Mouse (Mus musculus) cerebral cortex, adult 2 months (tissue): Measurements from ENCODE around the gene Tom1l2.

Experiments
- WGBS: fragments of 180-500 bp; shearing (Covaris S2); methylation state at CpG from one replicate; pipeline ENCODE4 v1.1.7; 2018; 5-methylcytosine and 5-hydroxymethylcytosine counted together

Tom1l2 gene

DNA sequence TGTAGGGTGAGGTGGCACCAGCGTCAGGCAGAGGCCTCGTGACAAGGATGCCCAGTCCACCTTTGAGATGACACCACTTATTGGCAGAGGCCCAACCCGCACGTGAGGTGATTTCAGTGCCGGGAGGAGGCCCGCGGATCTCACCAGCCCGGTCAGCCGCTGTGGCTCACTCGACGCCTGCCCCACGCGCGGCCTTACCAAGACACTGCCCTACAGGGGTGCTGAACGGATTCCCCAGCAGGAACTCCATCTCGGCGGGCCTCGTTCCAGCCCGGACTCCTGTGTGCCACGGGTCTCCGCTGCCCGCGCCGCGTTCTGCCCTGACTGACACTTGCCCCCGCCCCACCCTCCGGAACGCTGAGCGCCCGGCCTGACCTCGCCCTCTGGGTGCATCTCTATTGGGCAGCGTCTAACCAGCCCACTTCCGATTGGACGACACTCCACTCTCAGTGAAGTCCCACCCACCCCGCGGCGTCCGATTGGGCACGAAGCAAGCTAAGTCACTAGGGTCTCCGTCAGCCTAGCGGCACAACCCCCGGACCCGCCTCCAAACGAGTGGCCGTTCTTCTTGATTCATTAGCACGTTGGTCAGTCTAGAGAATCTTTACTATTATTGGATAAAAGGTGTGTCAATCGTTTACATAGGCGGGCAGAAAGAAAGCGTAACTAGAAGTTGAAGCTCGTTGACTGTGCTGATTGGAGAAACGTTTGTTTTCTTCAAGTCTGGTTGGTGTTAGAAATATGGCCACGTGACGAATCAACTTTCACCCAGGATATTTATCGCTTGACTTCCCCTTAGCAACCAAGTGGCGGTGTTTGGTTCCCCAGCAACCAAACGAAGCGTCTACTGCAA, at the start of gene Tom1l2, which contains the start of gene Drc3:
Tom1l2 (minus strand) TSS at position 347 of the 853 bp plus-strand sequence.
Drc3 (plus strand) TSS at position 771 of the 853 bp plus-strand sequence.
- WGBS: under 1% methylated on average over 57 of the region's 57 CpGs

DNA sequence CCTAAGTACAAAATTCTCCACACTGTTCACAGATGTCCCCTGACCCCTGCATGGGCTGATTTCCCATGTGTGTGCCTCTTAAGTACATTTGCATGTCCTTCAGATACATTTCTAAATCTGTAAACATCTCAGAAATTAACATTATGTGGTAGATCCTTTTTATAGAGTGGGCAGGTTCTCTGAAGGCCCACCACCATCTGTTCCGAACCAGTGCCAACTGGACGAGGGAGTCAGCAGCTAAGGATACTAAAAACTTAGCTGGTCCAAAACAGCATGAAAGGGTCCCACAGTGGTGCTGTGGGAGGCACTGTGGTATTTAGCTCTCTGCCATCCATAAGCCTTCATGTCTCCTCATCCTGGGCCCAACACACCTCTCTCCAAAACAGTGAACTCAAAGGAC, 44.5 kb upstream of the Tom1l2 start:
- WGBS: 56% methylated on average over 2 of the region's 2 CpGs

DNA sequence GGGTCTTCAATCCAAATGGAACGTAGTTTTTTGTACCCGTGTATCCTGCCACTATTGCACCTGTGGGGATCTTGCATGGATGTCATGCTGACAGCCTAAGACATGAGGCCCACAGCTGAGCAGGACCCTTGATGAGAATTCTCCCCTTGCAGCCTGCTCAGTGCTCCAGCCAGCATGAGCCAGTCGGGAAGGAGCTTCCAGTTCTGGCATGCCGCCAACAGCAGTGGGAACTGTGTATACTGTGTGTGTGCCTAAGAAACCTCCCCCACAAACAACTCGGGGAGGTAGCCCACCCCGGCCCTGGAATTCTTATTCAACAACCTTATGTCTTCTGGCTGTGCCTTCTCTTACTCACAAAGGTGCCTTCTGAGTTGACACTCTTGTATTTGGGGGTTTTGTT, 43.8 kb upstream of the Tom1l2 start:
- WGBS: 35% methylated on average over 6 of the region's 6 CpGs

DNA sequence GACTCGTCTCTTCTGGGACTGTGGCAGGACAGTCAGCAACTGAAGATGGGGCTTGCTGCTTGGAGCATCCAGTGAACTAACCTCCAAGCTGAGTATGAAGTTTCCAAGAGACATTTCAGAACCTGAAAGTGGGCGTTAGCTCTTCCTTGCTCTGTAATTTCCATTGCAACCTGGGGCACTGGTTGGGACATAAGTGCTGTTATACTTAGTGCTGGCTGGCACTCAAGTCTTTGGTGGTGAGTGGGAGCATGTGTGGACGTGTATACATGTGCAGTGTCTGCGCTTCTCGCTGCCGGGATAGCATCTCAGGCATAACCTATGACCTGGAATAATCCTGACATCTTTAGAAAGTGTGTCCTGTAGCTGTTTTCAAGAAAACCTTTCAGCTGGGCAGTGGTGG, 38.6 kb upstream of the Tom1l2 start:
- WGBS: 71% methylated on average over 6 of the region's 6 CpGs

DNA sequence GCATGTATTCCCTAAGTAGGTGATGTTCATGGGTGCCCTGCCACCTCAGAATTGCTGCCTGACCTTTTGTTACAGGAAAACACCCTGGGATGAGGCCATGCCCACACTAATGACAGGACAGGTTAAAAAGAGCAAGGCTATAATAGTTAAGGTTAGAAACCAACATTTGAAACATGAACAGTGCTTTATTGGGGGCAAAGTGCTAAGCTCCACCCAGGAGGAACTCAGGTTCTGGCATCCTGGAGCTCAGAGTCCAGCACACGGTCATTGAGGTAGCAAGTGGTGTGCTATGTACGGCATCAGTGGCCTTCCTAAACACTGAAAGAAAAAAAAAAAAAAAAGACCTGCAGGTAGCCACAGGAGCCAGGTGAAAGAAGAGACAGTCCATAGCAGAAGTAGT, 35.2 kb upstream of the Tom1l2 start:
- 98% methylated on average over 2 of the region's 2 CpGs for WGBS

DNA sequence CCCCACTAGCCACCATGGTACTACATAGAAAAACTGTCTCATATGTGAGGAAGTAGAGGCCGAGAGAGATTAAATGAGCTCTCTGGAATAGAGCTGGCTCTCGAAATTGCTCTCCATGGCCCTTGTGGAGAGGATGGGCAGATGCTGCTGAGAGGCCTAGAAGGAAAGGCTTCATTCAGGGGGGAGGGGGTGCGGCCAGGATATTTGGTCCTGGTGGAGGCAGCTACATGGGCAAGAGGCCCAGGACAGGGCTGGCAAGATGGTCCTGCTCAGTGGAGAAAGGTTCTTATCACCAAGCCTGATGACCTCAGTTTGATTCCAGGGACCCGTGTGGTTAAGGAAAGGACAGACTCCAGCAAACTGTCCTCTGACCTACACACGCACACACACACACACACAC, 33.2 kb upstream of the Tom1l2 start:
- WGBS: 81% methylated on average over 5 of the region's 5 CpGs

DNA sequence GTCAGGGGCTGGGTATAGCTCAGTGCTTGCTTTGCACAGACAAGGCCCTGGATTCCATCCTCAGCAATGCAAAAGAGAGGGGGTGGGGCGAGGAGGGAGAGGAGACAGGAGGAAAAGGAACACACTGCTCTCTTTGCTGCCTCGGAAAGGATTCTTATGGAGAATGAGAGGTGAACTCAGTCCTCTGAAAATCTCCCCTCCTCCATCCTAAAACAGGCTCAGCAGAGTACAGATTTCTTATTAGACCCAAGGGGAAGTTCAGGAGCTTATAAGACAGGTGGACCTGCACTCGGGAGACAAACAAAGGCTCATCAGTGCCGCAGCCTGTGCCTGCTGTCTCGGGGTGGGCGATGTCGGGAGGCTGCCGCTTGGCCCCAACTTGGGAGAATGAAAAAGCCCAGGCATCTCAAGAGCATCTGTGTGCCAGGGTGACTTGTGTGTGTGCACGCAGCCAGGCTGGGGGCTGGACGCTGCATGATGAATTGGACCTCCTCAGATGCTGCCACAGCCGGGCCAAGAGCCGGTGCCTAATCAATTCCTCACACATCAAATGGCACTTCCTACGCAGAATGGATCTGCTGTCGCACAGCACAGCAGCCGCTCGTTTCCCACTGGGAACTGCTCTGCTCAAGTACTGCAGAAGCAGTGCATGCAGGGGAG, 32.2 kb upstream of the Tom1l2 start:
- 5% methylated on average over 16 of the region's 16 CpGs for WGBS

DNA sequence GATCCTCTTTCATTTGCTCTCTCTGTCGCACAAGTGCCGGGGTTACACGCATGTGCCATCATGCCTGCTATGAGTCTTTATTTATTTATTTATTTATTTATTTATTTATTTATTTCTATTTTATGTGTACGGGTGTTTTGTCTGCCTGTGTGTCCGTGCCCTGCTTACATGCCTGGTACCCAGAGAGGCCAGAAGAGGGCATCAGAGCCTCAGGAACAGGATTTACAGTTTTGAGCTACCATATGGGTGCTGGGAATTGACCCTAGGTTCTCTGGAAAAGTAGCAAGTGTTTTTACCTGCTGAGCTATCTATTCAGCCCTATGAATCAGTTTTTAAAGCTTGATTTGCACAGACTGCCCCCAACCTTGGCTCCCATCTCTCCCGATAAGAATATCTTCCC, 30.8 kb upstream of the Tom1l2 start:
- 94% methylated on average over 6 of the region's 6 CpGs for WGBS

DNA sequence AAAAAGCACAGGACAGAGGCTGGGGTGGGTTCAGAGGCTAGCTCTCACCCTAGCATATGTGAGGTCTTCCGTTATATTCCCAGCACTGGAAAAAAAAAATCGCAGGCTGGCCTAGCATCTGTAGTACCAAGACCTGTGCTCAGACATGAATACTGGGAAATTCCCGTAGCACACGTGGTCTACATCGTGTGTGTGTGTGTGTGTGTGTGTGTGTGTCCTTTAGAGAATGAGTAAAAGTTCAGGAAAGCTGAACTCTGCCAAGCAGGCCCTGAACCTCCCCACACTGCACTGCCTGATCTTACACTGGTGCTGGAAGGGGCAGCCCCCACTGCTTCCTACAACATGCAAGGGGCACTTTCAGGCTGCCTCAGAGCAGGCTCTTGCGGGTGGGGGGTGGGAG, 21.8 kb upstream of the Tom1l2 start:
- WGBS: 90% methylated on average over 6 of the region's 6 CpGs

DNA sequence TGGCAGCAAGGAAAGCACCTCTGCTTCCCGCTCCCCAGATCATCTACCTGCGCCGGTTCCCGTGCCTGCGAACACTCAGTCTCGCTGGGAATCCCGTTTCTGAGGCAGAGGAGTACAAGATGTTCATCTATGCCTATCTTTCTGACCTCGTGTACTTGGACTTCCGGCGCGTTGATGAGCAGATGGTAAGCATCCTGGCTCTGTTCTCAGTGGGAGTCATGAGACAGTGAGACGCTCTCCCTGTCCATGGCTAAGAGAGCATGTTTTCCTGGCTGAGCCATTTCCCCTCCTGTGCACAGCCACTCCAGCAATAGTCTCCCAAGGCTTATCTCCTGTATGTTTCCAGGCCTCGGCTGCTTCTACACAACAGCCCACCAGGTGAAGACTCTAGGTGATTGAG, 17.7 kb upstream of the Tom1l2 start:
- WGBS: 83% methylated on average over 13 of the region's 13 CpGs

DNA sequence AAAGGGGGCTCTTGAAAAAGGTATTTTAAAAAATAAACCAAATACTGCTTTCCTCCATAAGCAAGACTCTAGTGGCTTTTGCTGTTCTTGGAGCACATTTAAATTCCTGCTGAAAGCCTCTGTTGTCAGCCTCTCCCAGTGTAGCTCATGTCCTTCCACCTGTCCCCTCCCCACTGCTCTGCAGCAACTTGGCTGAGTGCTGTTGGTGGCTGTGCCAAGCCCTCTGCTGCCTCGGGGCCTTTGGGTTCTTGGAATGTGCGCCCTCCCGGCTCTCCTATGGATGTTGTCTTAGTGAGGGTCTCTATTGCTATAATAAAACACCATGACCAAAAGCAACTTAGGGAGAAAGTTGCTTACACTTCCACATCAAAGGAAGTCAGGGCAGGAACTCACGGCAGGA, 16.7 kb upstream of the Tom1l2 start:
- 70% methylated on average over 4 of the region's 4 CpGs for WGBS

DNA sequence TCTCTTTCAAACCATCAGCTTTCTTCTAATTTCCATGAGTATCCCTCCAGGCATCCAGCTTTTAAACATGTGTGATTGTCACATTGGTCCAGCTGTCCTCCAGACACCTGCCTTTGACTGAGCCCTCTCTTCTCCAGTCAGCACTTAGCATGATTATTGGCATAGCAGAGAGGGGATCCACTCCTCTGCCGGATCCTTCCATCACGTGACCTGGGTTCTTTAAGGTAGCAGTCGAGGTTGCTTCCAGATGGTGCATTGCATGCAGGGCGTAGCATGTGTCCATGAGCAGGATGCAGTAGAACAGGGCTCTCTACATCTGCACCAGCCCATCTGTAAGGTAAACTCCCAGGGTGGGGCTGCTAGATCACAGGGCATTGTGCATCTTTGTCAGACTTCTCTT, 16.2 kb upstream of the Tom1l2 start:
- 68% methylated on average over 4 of the region's 4 CpGs for WGBS

DNA sequence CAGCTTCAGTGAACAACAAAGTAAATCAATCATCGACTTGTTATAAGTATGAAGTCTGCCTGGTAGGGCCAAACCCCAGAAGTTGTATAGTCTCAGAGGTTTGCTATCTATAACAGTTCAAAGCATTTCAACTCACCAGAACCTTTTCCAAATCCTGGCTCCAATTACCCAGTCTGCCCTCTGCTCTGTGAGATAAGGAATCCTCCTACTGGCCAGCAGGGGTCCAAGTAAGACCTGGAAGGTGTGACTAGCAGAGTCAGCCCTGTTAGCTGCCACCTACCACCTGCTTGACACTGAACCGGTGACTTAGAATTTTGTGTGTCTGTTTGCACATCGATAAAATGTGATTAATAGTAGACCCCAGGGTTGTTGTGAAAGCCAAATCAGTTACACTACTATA, 14.6 kb upstream of the Tom1l2 start:
- WGBS: 85% methylated on average over 3 of the region's 3 CpGs

DNA sequence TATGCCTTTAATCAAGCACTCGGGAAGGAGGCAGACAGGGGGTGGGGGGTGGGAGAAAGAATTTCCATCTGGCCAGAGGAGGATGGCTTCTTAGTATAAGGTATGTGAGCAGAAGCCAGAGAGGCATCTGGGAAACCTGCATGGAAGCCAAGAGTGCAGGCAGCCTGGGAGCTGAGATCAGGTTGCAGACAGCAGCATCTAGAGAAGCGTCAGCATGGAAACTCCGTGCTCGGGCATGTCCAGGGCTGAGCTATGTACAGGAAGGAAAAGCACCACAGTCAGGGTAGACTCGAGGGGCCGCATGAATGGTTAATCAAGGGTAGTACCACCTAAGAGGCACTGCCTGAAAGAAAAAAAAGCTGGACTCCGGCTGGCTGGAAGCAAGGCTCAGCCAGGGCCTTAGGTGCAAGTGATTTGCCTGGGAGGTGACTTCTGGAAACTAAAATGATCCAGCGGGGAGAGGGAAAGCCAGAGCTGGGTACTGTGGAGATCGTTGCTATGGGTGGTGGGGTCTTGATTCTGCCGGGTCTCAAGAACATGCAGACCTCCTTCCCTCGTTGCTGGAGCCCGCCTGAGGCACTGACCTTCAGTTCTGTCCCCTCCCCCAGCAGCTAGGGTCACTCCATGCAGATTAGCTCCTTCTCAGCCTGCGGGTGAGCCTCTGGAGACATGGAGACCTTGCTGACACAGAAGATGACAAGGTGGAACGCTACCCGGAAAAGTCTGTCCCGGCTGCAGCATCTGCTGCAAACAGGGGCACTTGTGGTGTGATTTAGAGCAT, 13.7 kb upstream of the Tom1l2 start:
- 66% methylated on average over 16 of the region's 16 CpGs for WGBS

DNA sequence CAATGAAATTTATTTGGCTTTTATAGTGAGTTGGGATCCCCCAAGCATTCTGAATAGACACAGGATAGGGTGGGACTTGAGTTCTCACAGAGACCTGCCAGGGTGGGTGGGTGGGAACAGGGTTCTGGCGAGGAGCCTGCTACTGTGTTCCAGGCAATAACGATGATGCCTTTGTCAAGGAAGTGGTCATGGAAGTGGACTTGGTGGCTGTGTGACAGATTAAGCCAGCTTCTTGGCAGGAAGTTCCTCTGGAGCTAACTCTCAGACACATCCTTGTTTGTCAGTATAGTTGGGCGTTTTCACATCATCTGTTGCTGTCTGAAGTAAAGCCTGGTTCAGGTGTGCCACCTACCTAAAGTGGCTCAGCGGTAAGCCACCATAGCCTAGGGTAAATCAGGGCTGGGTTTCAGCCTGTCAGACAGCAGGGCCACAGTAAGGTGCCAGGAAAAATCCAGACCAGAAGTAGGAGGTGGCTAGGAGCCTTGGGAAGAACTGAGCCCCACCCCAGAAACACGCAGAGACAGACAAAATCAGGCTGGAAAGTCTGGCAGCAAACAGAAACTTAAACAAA, 8.0 kb upstream of the Tom1l2 start:
- 53% methylated on average over 5 of the region's 5 CpGs for WGBS

DNA sequence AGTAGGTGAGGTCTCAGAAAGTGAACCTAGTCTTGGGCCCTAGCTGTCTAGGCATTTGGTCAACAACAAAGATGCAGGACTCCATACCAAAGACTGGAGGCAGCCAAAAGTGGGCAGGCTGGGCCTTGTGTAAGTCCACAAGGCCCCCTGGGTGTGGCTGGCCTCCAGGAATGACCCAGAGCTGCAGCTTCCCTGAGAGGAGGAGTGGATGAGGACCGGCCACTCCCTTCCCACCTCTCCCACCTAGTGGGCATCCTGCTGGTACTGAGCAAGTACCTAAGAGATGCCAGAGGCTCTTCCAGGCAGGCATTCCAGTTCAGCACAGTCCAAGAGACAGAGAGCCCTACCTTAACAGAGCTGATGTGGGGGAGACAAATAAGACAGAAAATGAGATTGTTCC, 7.2 kb upstream of the Tom1l2 start:
- 86% methylated on average over 1 of the region's 1 CpGs for WGBS

DNA sequence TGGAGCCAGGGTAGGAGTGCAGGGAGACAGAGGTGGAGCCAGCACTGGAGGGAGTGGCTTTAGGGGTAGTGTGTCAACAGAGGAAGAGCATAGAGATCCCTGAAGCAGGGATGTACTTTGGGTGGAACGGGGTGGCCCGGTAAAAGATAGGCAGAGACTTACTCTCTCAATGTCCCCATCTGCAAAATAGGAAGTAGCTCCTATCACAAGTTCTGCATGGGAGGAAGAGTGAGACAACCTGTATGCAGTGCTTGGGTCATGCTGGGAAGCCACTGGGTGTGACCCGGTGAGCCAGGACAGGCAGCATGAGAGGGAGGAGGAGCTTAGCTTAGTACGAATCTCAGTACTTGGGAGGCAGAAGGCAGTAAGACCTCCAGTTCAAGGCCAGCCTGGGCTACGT, 6.4 kb upstream of the Tom1l2 start:
- 82% methylated on average over 5 of the region's 5 CpGs for WGBS

DNA sequence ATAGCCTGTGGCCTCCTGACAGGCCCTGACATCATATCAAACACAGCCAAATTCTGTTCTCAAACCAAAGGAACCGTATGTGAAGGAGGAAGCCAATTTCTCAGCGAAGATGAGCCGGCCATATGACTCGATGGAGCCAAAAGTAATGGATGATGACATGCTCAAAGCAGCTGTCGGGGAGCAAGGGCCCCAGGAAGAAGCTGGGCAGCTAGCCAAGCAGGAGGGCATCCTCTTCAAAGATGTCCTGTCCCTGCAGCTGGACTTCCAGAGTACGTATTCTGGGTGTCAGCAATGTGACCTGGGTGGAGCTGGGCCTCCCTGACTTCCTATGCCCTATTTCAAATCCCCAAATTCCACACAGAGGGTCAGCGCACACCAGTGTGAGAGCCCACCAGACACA, 5.8 kb upstream of the Tom1l2 start:
- 67% methylated on average over 7 of the region's 7 CpGs for WGBS

DNA sequence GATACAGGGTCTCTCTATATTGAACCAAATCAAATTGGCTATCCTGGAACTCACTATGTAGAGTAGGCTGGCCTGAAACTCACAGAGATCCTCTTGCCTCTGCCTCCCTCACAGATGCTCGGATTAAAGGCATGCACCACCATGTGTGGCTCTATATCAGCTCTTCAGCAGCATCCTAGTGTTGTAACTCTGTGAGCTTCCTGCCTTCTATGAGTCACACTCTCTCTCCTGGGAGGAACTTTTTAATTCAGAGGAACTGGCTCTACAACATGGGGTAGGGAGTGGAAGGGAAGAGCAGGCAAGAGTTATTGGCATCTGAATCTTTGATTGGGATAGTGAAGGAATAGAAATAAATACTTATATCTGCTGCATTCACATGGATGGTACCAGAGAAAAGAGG, 4.4 kb upstream of the Tom1l2 start:
- 26% methylated on average over 1 of the region's 1 CpGs for WGBS

DNA sequence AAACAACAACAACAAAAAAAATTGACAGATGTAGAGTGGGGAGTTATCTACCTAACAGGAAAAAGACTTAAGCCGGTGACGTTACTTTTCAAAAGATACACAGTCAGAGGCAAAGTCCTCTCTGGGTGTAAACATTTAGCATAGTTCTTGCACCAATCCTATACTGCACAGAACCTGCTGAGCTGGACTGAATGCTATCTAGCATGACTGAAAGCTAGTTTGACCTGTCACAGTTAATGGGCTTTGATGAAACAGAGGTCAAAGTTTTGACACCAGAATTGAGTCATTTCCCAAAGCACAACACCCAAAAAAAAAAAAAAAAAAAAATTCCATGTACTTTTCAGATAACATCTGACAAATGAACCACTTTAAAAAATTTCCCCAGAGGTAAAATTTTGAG, 3.2 kb upstream of the Tom1l2 start:
- WGBS: 96% methylated on average over 2 of the region's 2 CpGs

DNA sequence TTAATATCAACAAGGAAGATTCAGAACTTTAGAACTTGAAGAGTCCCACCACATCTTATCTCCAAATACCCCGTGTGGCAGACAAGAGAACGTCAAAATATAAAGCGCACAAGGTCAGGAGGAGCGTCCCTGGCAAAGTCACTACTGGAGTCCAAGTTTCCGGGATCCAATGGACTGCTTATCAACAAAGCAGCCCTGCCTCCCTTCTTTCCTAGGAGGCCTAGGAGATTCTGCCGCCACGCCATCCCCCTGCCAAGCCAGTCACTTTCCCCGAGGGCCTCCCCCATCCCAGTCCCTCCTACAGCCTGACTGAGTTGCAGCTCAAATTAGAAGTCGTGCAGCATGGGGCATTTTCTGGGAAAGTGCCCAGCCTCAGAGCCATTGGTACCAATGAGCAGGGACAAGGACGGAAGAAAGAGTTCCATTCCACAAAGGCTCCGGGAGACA, 757 bp downstream of the Tom1l2 start:
- WGBS: 7% methylated on average over 11 of the region's 11 CpGs

DNA sequence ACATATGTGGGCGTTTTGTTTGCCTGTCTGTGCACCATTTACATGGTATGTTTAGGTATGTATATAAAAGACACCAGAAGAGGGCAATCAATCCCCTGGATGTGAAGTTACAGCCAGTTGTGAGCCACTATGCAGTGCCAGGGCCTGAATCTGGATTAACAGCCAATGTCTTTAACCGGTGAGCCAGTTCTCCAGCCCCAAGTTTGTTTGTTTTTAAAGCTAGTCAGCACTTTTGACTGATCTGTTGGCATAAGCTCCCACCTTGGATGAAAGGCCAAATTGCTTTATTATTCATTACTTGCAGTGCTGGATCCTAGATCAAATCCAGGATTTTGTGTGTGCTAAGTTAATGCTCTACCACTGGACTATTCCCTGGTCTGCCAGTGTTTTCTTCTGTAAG, 1.3 kb downstream of the Tom1l2 start:
- WGBS: 32% methylated on average over 2 of the region's 2 CpGs
